Mouse (Mus musculus) cerebellum, adult 8-10 months (tissue): ENCODE measurements around the gene Lactb.
A peak's percentile ranks its signal among the peaks of the same experiment; 100 is the strongest.

Experiments used
- DNase-seq: peaks from one replicate; pipeline ENCODE4 v3.0.0; 2022

The Lactb gene

DNA sequence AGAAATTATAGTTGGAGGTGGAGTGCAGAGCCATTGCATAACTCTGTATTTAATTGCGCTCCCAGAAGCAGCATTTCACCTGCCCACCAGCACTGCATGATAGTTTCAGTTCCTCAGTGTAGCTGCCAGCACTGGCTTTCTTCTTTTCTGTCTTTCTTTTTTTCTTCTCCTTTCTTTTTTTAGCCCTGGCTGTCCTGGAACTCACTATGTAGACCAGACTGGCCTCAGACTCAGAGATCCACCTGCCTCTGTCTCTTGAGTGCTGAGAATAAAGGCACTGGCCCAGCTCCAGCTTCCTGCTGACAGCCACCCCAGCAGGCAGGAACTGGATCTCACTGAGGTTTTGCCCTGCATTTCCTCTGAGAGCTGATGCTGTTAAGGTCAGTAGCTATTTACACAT lies 2.7 kb upstream of the Lactb start:
- no peak for DNase-seq

DNA sequence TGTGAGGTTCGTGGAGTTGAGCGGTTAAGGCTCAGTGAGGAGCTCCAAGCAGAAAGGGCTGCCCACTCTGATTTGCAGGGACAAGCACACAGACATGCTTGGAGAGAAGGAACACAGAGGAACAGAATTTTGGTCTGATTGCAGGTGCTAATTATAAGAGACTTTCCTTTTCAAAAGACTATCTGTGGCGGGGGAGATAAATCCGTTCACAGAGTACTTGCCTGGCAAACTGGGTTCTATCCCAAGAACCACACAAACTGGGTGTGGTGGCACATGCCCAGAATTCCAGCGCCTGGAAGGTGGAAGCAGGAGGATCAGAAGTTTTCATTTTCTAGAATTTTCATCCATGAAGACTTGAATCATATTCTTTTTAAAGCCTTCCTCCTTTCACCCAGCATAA lies 1.8 kb upstream of the Lactb start:
- no peak for DNase-seq

DNA sequence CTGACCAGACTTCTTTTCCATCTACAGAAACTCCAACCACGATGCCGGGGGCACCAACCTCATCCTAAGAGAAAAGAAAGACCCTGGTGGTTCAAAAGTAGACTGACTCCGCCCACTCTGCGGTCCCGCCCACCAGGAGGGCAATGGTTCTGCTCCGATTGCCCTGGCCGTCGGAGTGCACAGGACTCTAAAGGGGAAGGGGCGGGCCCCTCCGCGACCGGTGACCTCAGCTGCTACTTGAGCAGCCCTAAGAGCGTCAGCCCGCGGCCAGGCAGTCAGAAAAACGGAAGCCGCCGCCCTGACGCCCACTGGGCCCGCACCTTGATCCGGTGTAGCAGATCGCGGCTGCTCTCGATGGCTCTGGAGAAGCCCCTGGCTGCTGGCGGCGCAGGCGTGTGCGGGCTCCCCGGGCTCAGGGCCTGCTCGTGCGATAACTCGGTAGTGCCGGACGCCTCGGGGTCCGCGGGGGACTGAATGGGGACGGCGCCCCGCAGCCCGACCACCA lies 511 bp downstream of the Lactb start:
- DNase-seq: peak; percentile 57

DNA sequence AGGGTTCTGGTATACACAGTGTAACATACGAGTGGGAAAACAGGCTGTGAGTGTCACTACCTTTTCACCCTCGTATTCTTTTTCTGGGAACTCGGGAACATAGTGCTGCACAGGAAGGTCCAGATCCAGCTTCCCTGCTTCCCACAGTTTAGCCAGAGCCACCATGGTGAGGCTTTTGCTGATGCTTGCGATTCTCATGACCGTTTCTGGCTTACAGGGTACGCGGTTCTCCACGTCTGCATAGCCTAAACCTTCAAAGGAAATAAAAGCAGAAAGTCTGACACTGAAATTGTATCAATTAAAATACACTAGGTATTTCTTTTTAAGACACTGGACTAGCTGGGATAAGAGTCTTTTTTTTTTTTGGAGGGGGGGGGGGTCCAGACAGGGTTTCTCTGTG lies 4.2 kb downstream of the Lactb start:
- DNase-seq: no peak

DNA sequence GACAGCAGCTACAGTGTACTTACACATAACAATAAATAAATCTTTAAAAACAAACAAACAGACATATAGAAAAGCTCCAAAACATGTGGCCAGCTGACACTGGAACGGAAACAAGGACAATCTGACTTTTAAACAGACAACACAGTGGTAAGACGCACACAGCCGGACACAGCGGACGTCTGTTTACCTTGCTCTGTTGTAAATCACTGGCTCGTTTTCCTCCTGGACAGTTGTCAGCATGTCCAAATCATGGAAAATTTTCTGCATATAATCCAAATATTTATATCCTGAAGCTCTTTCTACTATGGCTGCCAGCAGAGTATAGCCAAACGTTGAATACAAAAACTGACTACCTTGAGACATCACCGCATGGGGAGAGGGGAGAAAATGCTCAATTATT lies 7.8 kb downstream of the Lactb start:
- DNase-seq: no peak

DNA sequence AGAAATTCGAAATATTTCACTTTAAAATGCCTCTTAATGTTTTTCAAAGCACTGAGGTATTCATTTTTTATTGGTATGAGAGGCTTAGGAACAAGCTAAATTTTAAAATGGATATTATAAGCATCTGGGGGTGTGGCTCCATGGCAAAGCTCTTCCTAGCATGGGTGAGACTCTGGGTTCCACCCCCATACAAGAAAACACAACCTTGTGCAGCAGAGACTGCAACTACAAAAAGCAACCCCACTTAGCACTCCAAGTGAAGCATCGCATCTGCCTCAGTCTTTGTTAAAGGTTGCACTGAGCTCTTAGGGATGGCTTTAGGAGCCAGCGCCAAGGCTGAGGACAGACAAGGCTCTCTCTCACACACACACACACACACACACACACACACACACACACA lies 13.8 kb downstream of the Lactb start:
- no peak for DNase-seq

DNA sequence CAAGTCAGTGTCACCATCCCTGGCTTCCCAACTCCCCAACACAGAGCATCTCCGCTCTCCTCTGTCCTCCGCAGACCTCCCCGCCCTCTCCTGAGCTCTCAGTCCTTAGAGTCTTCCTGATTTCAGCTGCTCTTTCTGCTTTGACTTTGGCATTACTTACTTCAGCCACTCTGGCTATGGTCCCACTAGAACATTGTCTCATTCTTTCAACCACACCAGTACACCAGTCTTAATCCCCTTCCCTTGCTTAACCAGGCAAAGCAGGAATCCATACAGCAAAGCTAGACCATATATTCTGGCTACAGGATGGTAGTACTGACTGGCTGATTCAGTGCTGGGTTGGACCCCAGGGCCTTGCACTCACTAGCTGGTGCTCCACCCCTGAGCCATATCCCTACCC lies 17.8 kb downstream of the Lactb start:
- no peak for DNase-seq

DNA sequence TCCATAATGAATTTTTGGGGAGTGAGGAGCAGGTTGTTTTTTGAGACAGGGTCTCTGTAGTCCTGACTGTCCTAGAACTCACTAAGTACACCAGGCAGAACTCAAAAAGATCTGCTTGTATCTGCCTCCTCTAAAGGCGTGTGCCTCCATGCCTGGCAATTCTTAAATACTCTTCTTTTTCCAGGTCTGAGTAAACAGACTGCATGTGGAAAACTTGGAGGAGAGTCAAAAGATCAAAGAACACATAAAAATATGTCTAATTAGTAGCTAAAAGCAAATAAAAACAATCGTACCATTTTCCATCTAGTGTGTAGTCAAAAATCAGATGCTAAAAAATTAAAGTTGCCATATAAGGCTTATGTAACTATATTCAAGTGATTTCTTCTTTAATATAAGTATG lies 22.4 kb downstream of the Lactb start:
- DNase-seq: no peak

DNA sequence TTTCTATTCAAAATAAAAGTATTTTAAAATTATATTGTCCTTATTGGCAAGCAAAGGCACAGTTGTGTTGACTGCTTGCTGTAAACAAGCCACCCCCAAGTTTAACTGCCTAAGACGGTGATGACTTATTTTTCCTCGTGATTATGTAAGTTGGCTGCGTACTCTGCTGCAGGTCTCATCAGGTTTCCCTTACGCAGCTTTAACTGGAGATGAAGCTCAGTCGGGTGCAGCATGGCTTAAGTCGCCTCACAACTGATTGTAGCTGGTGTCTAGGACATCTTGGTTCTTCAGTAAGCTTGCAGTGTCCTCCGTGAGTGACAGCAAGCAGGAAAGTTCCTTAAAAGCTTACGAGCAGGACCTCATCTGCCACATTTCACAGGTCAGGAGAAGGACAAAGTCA lies 23.0 kb downstream of the Lactb start:
- DNase-seq: no peak

DNA sequence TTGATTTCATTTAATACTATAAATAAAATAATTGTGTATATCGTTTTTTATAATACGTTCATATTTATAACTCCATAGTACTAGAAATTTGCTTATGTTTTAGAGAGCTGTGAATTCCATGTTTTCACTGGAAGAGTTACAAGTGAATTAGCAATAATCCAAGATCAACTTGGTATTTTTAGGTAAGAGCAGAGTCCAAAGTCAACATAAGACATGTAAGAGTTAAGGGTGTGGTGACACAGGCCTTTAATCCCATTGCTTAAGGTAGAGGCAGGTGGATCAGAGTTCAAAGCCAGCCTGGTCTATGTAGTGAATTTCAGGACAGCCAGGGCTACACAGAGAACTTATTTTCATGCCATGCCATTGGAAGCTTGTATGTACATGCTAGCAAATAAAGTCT lies 26.7 kb downstream of the Lactb start:
- no peak for DNase-seq

DNA sequence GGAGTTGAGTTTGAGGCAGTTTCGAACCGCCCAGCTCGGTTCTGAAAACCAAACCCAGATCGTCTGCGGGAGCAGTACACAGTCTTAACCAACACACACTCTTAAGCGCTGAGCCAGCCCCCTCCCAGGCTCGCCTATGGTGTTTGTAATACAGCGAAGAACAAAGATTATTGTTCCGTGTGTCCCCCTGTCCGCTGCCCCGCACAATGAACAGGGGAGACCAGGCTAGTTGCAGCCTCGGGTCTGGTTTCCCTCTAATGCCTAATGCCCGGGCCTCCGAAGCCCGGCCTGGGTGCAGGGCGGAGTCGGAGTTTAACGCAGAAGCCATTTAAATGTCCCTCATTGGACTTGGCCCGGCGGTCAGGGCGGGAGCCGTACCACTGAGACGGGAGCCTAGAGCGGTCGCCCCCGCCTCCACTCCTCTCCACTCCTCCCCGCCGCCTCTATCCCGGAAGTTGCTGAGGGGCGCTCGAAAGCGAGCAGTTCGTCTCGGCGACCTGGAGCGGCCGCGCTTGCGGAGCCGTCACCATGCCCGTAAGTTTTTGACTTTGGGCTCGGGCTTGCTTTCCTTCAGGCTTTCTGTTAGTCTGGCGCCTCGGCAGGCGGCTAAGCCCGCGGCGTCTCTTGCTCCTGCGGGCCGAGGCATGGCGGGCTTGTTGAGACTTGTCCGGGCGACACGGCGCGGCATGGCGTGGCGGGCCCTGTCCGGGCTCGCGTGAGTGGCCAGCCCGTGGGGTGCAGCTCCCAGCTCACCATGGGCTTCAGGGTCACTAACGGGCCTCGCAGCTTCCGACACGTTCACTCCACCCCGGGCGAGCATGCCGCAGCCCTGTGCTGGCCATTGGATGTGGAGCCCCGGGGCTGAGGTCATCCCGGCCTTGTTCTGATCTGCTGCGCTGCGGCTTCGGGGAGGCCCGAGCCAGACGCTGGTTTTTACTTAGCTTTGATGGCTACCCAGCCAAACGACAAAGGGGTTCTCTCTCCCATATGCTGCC lies 29.3 kb downstream of the Lactb start, which contains the start of gene Rps27l:
Rps27l (plus strand) TSS at position 440 of the 995 bp plus-strand sequence.
- DNase-seq: peak; percentile 93

DNA sequence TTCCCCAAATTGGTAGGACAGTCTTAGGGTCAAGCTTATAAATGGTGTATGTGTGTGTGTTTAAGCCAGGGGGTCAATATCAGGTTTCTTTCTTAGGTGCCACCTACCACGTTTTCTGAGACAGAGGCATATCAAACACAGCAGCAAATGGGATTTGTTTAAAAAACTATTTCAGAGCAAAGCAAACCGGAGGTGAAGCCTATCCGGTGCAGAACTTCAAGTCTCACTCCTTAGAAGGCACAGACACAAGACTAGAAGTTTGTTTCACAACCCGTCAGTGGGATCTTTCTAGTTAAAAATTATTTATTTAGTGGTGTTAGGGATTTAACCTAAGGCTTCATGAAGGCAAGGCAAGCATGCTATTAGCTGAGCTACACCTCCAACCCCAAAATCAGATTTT lies 30.1 kb downstream of the Lactb start:
- no peak for DNase-seq

DNA sequence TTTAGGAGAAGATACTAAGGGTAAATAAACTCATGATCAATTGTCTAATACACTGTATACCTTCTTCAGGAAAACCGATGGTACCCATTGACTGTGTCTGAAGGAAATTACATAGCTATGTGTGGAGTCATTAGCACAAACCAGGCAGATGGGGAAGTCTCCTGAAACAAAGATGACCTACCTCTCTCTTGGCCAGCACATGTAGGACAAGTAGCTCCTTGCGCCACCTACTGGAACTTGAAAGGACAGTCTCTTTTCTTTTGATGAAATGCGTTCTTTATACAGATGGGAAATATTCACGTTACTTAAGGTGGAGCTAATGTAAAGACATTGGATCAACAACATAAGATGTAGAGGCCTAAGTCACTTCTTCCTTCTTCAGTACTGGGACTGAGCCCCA lies 36.4 kb downstream of the Lactb start:
- peak; percentile 59 for DNase-seq

DNA sequence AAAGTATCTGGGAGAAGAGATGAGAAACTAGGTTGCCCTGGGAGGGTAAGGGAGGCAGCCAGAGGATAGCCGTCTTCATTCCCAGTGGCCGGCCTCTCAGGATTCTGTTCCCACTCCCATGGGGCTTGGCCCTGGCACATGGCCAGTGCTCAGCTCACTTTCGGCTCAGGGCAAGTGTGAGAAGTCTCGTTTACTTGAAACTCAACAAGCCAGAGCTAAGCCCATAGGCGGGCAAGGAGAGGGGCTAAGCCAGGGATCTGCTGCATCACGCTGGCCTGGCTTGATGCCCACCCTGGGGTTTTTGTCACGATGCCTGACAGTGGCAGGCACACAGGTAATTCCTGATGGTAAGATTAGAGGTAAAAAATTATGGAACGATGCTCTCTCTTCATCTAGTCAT lies 37.8 kb downstream of the Lactb start:
- peak; percentile 45 for DNase-seq

DNA sequence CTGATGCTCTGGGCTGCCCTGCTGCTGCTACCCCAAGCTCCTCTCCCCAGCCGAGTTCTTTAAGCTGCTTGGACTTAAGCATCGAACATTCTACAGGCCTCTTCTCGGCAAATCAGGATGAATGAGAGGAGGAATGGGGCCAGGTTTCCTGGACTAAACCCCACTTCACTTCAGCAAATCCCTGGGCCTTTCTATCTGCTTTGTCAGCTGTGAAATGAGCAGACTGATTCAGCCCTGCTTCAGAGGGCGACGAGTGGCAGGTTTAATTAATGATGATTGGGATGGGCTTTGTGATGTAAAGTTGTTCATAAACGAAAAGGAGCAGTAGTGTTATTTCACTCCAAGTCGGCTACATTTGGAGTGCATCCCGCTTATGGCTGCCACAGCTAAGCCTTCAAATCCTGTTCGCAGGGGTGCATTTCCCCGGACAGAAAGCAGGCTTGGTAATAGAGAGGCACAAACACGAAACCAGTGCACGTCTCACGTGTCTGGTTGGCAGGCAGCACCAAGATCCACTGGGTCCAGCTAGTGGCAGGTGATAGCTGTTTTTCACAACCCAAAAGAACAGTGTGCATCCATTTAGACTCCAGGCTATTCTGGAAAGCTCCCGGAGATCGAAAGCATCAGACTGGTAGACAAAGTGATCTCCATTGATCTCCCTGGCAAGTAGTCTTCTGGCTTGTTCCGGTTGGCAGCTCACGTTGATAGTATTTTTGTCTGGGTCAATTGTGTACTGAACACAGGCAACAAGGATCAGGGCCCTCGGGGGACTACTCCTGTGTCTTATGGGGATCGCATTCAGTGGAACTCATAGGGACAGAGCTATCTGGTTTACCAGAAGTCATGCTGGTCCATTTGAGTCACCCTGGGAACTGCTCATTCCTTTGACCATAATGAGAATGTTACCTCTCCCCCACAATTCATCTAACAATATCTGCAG lies 41.1 kb downstream of the Lactb start:
- no peak for DNase-seq

DNA sequence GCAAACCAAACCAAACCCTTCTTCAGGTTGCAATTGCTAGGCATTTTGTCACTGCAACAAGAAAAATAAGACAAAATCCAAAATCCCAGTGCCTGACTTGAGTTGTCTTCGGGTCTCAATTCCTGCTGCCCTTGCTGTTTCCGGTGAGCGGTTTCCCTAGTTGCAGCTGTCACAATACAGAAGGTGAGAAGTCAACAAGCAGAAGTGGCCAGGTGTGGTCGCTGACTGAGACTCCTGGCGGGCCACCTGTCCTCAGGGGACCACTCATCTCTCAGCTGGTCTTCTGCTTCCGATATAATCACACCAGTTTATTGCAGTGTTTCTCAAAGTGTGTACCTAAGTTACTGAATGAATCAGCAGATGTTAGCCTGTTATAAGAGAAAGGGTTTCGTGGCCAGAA lies 44.9 kb downstream of the Lactb start:
- no peak for DNase-seq

DNA sequence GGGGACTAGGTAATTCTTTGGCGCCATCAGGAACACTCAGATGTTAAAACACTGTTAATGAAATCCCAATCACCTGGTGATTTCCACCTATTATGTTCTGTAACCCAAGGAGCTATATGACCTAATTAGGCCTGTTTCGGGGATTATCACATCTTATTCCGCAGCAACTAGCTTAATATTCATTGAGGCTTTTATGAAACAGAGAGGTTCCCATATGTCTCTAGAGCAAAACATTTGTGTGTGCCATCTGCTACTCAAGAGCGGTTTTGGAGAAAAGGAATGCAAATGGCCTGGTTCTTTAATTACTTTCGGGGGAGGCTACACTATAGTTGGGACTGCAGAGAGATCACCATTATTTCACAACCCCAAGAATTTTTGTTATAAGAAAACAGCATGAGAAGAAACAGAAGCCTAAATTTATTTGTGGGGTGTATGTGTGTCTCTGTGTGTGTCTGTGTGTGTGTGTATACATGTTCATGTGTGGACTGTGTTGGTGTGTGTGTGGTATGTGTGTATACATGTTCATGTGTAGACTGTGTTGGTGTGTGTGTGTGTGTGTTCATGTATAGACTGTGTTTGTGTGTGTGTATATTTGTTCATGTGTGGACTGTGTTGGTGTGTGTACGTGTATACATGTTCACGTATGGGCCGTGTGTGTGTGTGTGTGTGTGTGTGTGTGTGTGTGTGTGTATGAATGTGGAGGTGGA lies 47.4 kb downstream of the Lactb start:
- DNase-seq: peak; percentile 52

DNA sequence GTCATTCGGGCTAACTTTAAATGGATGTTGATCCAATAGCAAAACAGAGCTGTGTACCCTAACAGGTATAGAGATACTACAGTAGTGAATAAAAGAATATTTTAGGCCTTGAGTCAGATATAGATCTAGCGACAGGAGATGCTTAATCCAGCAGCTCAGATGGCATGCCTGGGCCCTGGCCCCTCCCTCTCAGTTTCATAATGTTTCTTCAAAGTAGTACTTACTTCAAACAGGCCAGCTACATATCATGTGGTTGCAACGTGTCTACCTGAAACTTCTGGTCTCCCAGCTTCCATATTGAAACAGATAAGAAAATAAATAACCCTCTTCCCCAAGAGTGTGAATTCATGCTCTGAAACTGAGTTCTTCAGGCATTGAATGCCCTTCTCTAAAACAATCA lies 49.4 kb downstream of the Lactb start:
- DNase-seq: no peak

DNA sequence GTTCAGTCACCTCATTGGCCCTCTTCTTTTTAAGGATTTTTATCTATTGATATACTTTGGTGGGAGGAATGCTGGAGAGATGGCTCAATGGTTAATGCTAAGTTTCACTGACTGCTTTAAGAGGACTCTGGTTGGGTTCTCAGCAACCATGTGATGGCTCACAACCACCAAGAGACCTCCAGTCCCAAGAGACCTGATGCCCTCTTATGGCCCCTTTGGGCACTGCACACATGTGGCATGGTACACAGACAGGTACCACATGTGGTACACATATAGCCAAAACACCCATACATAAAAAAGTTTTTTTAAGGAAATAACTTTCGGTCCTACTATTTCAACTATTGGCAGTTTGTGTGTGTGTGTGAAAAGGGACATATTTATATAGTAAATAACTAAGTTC lies 53.2 kb downstream of the Lactb start:
- DNase-seq: no peak

DNA sequence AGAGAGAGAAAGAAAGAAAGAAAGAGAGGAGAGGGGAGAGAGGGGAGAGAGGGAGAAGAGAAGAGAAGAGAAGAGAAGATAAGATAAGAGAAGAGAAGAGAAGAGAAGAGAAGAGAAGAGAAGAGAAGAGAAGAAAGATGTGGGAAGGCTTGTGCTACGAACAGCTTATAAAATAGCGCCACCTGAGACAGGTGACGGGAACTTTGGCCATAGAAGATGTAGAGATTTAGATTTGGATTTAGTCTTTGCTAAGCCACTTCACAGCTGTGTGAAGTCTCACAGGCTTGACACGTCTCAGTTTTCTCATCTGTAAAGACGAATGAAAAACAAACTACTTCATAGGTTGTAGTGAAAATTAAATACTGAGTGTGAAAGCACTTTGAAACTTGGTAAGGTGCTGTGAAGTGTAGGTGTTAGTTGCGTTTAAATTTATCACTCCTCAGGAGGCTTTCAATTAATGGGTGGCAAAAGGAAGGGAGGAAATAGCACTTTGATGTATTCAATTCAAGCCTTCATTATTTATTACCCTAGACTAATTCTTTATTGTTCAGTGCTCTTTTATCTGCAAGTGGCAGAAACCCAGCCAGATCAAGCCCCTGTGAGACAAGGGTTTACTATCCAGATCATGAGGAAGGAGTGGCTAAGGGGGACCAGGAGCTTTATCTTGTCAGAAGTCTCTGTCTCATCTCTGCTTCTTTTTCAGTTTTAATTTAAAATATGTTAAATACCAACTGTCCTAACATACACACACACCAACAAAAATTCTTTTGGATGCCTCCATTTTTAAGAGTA lies 54.6 kb downstream of the Lactb start:
- no peak for DNase-seq

DNA sequence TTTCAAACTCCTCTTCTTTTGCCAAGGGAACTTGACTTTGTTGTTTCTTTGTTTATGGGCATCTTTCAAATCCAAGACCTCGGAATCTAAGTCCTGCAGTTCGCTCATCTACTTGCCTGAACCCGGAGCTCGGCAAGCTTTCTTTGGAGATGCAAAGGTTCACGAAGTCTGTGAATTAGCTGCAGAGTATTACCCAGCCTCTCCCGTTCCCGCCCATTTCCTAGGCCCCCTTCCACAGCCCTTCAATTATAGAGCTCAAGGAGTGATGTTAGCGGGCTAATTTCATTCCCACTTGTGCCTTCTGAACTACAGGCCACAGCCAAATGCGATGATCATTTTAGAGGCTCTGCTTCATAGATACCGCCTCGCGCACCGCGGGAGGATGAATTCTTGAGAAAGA lies 55.3 kb downstream of the Lactb start:
- DNase-seq: no peak

DNA sequence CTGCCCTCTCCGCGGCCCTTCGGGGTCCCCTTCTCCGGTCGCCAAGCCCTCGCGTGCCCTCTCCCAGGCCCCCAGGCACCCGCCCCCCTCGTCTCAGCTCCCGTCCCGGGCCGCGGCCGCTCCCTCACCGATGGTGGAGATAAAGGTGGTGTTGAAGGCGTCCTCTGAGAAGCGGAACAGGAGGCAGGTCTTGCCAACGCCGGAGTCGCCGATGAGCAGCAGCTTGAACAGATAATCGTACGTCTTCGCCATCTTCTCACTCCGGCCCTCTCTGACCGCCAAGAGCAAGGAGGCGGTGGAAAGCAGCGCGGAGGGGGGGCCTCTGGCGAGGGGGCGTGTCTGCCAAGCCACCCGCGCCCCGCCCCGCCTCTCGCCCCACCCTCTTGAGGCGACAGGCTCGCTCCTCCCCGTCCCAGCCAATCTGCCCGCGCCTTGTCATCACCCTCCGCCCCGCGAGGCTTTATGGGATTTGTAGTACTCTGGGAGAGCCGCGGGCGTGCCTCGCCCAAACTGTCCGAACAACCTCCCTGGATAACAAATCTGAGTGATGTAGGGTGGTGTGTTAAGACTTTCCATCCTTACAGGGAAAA lies 55.8 kb downstream of the Lactb start, which contains the start of gene Rab8b:
Rab8b (minus strand) TSS at position 306 of the 590 bp plus-strand sequence.
- DNase-seq: peak; percentile 97
